Mouse (Mus musculus) frontal cortex, postnatal 10 days (tissue): ENCODE measurements around the gene Ces4a.
A peak's percentile ranks its signal among the peaks of the same experiment; 100 is the strongest.
"Not testable (repeated sequence)": the region's sequence is repeated elsewhere in the genome, so short reads cannot be mapped to it uniquely, and the experiment has no call there.

Source experiments
- DNase-seq, 2 experiments: peaks; one replicate each; pipeline ENCODE4 v3.0.0; 2022; ENCODE audit warnings: low spot score in 2 of 2, mixed read lengths in 1 of 2

The Ces4a gene

GRCm38 (mm10) chr8:105131509-105131908, at the start of gene Ces4a:
Ces4a (plus strand) TSS chr8:105131800.
- no peak for DNase-seq

GRCm38 (mm10) chr8:105083449-105084050, 48.0 kb upstream of the Ces4a start, which contains the start of gene Ces3b:
Ces3b (plus strand) TSS chr8:105083753.
- DNase-seq: no peak

GRCm38 (mm10) chr8:105088166-105088565, 43.4 kb upstream of the Ces4a start:
- not testable (repeated sequence) for DNase-seq

- no peak for DNase-seq
Measured at GRCm38 (mm10) chr8:105088581-105088980, 43.0 kb upstream of the Ces4a start.

GRCm38 (mm10) chr8:105093992-105094391, 37.6 kb upstream of the Ces4a start:
- DNase-seq: no peak

GRCm38 (mm10) chr8:105102101-105102785, 29.4 kb upstream of the Ces4a start:
- not testable (repeated sequence) for DNase-seq

- not testable (repeated sequence) for DNase-seq
Measured at GRCm38 (mm10) chr8:105103701-105104100, 27.9 kb upstream of the Ces4a start.

- no peak for DNase-seq
Measured at GRCm38 (mm10) chr8:105104220-105104619, 27.4 kb upstream of the Ces4a start.

GRCm38 (mm10) chr8:105129864-105130263, 1.7 kb upstream of the Ces4a start:
- DNase-seq: no peak

GRCm38 (mm10) chr8:105138423-105138822, 6.8 kb downstream of the Ces4a start:
- DNase-seq: peak in 1 of 2 experiments; percentile 32

GRCm38 (mm10) chr8:105142395-105142794, 10.8 kb downstream of the Ces4a start:
- DNase-seq: no peak

- no peak for DNase-seq
Measured at GRCm38 (mm10) chr8:105151654-105152053, 20.1 kb downstream of the Ces4a start.

GRCm38 (mm10) chr8:105152623-105153398, 21.2 kb downstream of the Ces4a start:
- DNase-seq: peak; percentile 77 to 81

- no peak for DNase-seq
Measured at GRCm38 (mm10) chr8:105154316-105154715, 22.7 kb downstream of the Ces4a start.

GRCm38 (mm10) chr8:105155091-105155745, 23.6 kb downstream of the Ces4a start:
- no peak for DNase-seq

- DNase-seq: no peak
Measured at GRCm38 (mm10) chr8:105157555-105157954, 26.0 kb downstream of the Ces4a start.

- DNase-seq: no peak
Measured at GRCm38 (mm10) chr8:105158084-105158483, 26.5 kb downstream of the Ces4a start.

- no peak for DNase-seq
Measured at GRCm38 (mm10) chr8:105161121-105161652, 29.6 kb downstream of the Ces4a start.

GRCm38 (mm10) chr8:105164272-105164902, 32.8 kb downstream of the Ces4a start:
- DNase-seq: no peak

GRCm38 (mm10) chr8:105165191-105165590, 33.6 kb downstream of the Ces4a start:
- no peak for DNase-seq

- DNase-seq: no peak
Measured at GRCm38 (mm10) chr8:105167116-105167515, 35.5 kb downstream of the Ces4a start.
